Mouse (Mus musculus): ENCODE measurements around the gene Gab3.

The Gab3 gene

GRCm38 (mm10) chrX:75084774-75085508 lies at the start of gene Gab3:
Gene Gab3 (minus strand): TSS chrX:75085458.
- peak; percentile 61 to 79 for DNase-seq

- peak; percentile 80 to 88 for DNase-seq
Observed at GRCm38 (mm10) chrX:75130467-75131160, 45.4 kb upstream of the Gab3 start, which contains the start of gene Mpp1. Gene Mpp1 (minus strand): TSS chrX:75131016.

DNA sequence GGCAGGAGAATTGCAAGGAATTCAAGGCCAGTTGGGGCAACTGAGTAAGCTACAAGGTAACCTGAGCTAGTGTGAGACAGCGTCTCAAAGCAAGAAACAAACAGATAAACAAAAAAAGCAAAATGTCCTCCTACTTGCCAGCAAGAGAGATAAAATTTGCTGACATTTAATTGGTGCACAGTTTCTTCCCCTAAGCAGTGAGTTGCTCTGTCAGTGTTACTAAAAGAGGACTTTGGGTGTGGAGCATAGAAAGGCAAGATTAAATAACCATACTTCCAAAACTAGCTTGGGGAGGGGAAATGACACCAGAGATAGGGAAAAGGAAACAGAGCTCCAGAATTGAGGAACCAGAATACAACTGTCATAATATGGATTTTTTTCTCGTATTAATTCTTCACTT lies 44.2 kb upstream of the Gab3 start:
- no peak for DNase-seq

- DNase-seq: peak; percentile 18 to 23
Observed at GRCm38 (mm10) chrX:75128333-75128980, 43.2 kb upstream of the Gab3 start.

GRCm38 (mm10) chrX:75126893-75127292 lies 41.6 kb upstream of the Gab3 start:
- no peak for DNase-seq

DNA sequence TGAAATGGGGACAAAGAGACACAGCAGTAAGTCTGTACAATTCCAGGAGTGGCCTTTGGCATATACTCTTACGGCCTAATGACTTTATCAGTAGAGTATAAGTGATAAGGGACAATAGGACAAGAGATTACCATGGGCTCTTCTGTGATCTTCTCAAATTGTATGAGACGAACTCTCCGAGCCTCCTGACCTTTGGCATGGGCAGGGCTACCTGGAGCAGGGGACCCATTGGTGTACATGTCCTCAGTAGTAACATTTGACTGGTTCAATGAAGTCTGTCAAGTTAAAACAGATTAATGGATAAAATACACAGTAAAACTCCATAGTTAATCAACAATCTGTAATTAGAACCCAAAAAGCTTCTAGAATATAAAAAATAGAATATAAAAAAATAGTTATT lies 40.3 kb upstream of the Gab3 start:
- no peak for DNase-seq

GRCm38 (mm10) chrX:75115550-75115949 lies 30.3 kb upstream of the Gab3 start:
- no peak for DNase-seq

DNA sequence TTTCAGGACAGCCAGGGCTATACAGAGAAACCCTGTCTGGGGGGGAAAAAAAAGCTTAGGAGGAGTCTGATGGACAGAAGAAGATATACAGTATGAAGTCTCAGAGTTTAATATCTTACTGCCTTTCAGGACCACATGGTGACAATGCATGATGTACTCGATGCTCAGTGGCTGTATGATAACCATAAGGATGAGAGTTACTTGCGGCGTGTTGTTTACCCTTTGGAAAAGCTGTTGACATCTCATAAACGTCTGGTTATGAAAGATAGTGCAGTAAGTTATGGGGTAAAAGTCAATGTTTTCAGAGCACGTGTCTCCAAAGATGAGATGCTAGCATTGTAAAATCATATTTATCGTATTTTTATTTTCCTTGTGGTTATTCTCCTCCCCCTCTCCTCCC lies 17.0 kb upstream of the Gab3 start:
- DNase-seq: no peak

DNA sequence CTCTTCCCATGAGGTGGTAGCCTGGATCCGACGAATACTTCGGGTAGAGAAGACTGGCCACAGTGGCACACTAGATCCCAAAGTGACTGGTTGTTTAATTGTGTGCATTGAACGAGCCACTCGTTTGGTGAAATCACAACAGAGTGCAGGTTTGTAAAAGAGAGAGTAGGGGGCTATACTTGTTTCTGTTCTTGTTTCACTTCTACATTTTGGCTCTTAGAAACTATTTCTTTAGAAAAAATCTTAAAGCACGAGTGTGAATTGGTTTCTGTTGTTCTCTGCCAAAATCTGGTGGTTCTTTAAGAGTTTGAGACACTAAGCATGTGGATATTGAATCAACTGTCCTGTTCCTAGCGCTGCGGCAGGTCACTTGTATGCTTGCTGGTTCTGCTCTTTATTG lies 13.5 kb upstream of the Gab3 start:
- no peak for DNase-seq

DNA sequence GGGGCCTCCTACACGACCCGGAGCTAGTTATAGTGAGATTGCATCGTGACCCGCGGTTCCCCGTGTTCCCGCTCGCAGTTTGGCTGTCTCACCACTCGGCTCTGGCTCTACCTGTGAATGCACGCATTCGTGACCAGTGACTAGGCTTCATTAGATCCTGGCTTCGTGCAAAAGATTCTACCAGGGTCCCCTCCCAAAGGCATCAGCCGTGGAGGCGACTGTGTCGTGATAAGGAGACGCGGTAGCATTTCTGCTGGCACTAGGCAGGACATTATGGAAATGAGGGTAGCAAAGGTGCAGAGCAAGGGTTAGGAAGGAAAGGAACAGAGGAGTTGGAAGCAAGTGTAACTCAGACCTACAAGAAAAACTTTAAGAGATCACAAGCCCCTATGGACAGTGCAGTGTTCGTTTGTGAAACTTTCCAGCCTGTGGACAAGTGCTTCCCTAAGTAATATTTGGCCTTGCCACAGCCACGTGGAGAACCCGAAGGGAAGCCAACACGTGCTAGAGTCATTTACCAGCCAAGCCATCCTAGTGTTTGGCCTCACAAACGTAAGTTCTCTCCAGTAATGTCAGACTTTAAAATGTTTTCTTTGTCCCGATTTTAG lies 11.0 kb upstream of the Gab3 start:
- no peak for DNase-seq

- DNase-seq: peak; percentile 93 to 96
Observed at GRCm38 (mm10) chrX:75095369-75096162, 10.3 kb upstream of the Gab3 start, which contains the start of gene Dkc1. Gene Dkc1 (plus strand): TSS chrX:75095854.

GRCm38 (mm10) chrX:75085654-75086053 lies 396 bp upstream of the Gab3 start:
- no peak for DNase-seq

DNA sequence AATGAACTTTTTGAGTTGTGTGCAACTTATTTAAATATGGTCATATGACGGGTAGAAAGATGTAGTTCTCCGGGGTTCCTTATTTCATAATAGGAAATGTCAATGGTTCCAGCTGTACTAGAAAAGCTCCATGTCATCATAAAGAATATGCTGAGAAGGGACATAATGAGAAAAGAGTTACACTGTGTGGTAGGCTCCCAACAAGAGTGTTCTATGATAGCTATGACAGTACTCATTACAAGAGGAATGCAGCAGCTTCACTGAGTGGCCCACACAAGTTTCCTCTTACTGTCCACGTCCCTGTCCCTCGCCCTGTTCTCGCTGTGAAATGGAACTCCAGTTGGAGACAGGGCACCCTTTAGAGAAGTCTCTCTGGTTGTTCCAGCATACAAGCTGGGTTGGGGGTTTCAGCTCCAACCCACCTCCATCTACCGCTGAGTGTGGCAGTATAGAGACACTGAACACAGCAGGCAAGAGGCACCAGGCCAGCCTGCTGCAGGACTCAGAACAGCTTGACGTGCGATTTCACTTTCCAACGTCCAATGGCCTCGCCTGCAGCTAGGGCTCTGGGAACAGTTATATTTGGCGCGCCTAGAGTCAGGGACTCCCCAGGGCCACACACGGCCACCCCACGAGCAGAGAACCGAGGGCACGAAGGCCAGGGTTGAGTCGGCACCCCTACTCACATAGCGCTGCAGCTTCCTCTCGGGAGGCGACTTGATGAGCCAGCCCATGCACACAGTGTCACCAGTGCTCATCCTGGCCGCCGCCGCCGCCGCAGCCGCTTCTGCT lies 1.1 kb downstream of the Gab3 start:
- DNase-seq: no peak

DNA sequence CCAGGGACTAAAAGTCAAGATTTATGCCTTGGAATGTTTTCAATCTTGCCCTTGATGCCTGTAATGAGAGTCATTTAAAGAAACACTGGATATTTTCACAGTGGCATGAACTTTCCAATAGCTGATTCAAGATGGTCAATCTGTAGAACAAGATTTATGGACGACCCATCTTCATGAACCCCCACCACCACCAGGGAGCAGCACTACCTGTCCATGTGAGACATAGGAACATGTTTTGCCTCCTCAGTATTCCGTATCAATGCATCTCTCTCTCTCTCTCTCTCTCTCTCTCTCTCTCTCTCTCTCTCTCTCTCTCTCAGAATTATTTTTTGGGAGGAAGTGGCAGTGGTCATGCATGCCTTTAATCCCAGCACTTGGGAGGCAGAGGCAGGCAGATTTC lies 2.9 kb downstream of the Gab3 start:
- peak; percentile 6 to 19 for DNase-seq

GRCm38 (mm10) chrX:75056120-75056775 lies 29.0 kb downstream of the Gab3 start:
- DNase-seq: no peak

- DNase-seq: no peak
Observed at GRCm38 (mm10) chrX:75046921-75047635, 38.2 kb downstream of the Gab3 start.

GRCm38 (mm10) chrX:75045931-75046330 lies 39.3 kb downstream of the Gab3 start:
- no peak for DNase-seq

- DNase-seq: no peak
Observed at GRCm38 (mm10) chrX:75044595-75044994, 40.7 kb downstream of the Gab3 start.

DNA sequence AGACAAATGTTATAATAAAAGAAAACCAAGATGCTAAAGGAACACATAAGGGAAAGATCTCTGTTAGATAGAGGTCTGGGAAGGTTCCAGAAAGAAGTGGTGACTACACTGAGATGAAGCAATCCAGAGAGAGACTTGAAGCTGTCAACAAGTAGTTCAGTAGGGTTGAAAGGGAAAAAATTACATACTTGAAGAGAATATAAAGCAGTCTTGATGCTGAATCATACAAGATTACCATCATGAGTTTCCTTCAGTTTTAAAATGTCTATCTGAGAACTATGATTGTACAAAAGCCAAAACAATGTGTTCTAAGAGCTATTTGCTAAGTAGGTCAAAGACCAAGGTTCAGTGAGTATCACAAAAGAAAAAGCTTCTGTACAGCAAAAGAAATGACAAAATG lies 48.6 kb downstream of the Gab3 start:
- DNase-seq: no peak

GRCm38 (mm10) chrX:75035162-75035561 lies 50.1 kb downstream of the Gab3 start:
- no peak for DNase-seq
